ENCODE assay signal across 11 mouse cellular contexts in genomic region chr8:72137431-72137830, GRCm38 (mm10). TPM values are rescaled to one million over a fixed set of nuclear protein-coding genes. Genes with fewer than 3 reads are reported as not detected.
DNase-seq lines count a peak whose midpoint lies in the region; ATAC-seq and TF ChIP-seq lines count a peak whose summit lies in the region.
"Had no signal": no experiment of that assay in that cellular context is flagged by ENCODE, and none has a peak within 500 bp of the region (broad histone marks: within the 10 kb centered on the region; RNA-seq: fewer than 3 reads in every experiment).

No protein-coding gene starts in this region.

- ATAC-seq in kidney, postnatal 0 days (replicated peaks; ENCODE audit: low FRiP score, low read depth): no peak
- ATAC-seq in embryonic facial prominence, embryonic 12.5 days (ENCODE audit: insufficient number of reproducible peaks, insufficient read depth, low FRiP score, low TSS enrichment): no peak
- no peak for ATAC-seq in heart, embryonic 16.5 days (replicated peaks; ENCODE audit: extremely low read depth, insufficient read depth, low FRiP score)
- ATAC-seq in liver, embryonic 12.5 days: no peak
- no peak for ATAC-seq in cerebellum, adult (ENCODE audit: insufficient number of reproducible peaks, low FRiP score, low TSS enrichment)

- no peak overlapping the region for H3K27ac ChIP-seq in kidney, postnatal 0 days
- H3K27ac ChIP-seq in embryonic facial prominence, embryonic 12.5 days: no peak overlapping the region
- H3K27ac ChIP-seq in heart, embryonic 16.5 days (ENCODE audit: low read length): no peak overlapping the region; the same call in 1 of the 2 replicates
- H3K27ac ChIP-seq in liver, embryonic 12.5 days: no peak overlapping the region
- no peak overlapping the region for H3K27ac ChIP-seq in layer of hippocampus, adult 2 months

- H3K4me3 ChIP-seq in kidney, postnatal 0 days (replicated peaks; ENCODE audit: low read depth, low read length): 0 out of 2 replicates have a peak overlapping the region, but pooled peaks have one; percentile 93
- H3K4me3 ChIP-seq in embryonic facial prominence, embryonic 12.5 days: no peak overlapping the region
- peak overlapping the region; percentile 87; the same call in 1 of the 2 replicates for H3K4me3 ChIP-seq in heart, embryonic 16.5 days (ENCODE audit: low read length)
- H3K4me3 ChIP-seq in liver, embryonic 12.5 days: no peak overlapping the region
- no peak overlapping the region for H3K4me3 ChIP-seq in layer of hippocampus, adult 2 months

- H3K27me3 ChIP-seq in kidney, postnatal 0 days (ENCODE audit: insufficient read depth, low read length): no peaks in the 10 kb centered on the region
- H3K27me3 ChIP-seq in embryonic facial prominence, embryonic 12.5 days: no peaks in the 10 kb centered on the region
- H3K27me3 ChIP-seq in heart, embryonic 16.5 days (ENCODE audit: control insufficient read depth, insufficient read depth, low read length): no peaks in the 10 kb centered on the region
- H3K27me3 ChIP-seq in liver, embryonic 12.5 days (replicated peaks): peaks cover 42% of the 10 kb centered on the region
- H3K27me3 ChIP-seq: Patski had no signal

- H3K36me3 ChIP-seq in kidney, postnatal 0 days (ENCODE audit: insufficient read depth, low read length): peaks cover 39% of the 10 kb centered on the region; the same call in 1 of the 2 replicates
- H3K36me3 ChIP-seq in embryonic facial prominence, embryonic 12.5 days: peaks cover 45% of the 10 kb centered on the region
- peaks cover 36% of the 10 kb centered on the region for H3K36me3 ChIP-seq in heart, embryonic 16.5 days (ENCODE audit: control insufficient read depth, insufficient read depth)
- peaks cover 45% of the 10 kb centered on the region for H3K36me3 ChIP-seq in liver, embryonic 12.5 days

- no peak for TF ChIP-seq CTCF in kidney, postnatal 0 days (IDR thresholded peaks at IDR 0.05; ENCODE audit: low read depth)
- TF ChIP-seq CTCF in layer of hippocampus, adult 2 months (conservative IDR thresholded peaks at IDR 0.05): no peak

- peak overlapping the region; percentile 79 for H3K4me2 ChIP-seq in kidney, postnatal 0 days (ENCODE audit: low read length)
- peak overlapping the region; percentile 77 for H3K4me2 ChIP-seq in embryonic facial prominence, embryonic 12.5 days (replicated peaks)
- H3K4me2 ChIP-seq in heart, embryonic 16.5 days (ENCODE audit: low read depth, low read length): peak overlapping the region; percentile 79
- H3K4me2 ChIP-seq in liver, embryonic 12.5 days: peak overlapping the region; percentile 89

- no peak for DNase-seq in kidney, postnatal 0 days (ENCODE audit: low spot score)
- no peak for DNase-seq in kidney, adult 18-20 months
- DNase-seq in layer of hippocampus, adult 2 months (ENCODE audit: low spot score in 2 of 2): no peak
- no peak for DNase-seq in cerebellum, adult 9-11 months
- DNase-seq: kidney, adult 8-10 months; lung, adult 2 months had no signal

- H3K9me3 ChIP-seq in kidney, postnatal 0 days (replicated peaks; ENCODE audit: low read length): no peaks in the 10 kb centered on the region
- H3K9me3 ChIP-seq in embryonic facial prominence, embryonic 12.5 days: no peaks in the 10 kb centered on the region
- H3K9me3 ChIP-seq in heart, embryonic 16.5 days (replicated peaks; ENCODE audit: control insufficient read depth, low read length): no peaks in the 10 kb centered on the region
- H3K9me3 ChIP-seq in liver, embryonic 12.5 days (replicated peaks): no peaks in the 10 kb centered on the region

- H3K4me1 ChIP-seq in kidney, postnatal 0 days (replicated peaks; ENCODE audit: insufficient read depth, low read length): peaks cover 12% of the 10 kb centered on the region
- H3K4me1 ChIP-seq in embryonic facial prominence, embryonic 12.5 days: peaks cover 8% of the 10 kb centered on the region; the same call in 1 of the 2 replicates
- H3K4me1 ChIP-seq in heart, embryonic 16.5 days (ENCODE audit: control insufficient read depth, insufficient read depth, low read length): peaks cover 37% of the 10 kb centered on the region
- peaks cover 40% of the 10 kb centered on the region for H3K4me1 ChIP-seq in liver, embryonic 12.5 days

- 63% methylated on average over 2 of the region's 2 CpGs for WGBS in kidney, postnatal 0 days
- WGBS in embryonic facial prominence, embryonic 12.5 days: 85% methylated on average over 2 of the region's 2 CpGs
- WGBS in heart, embryonic 16.5 days: 74% methylated on average over 2 of the region's 2 CpGs
- 68% methylated on average over 2 of the region's 2 CpGs for WGBS in liver, embryonic 12.5 days (ENCODE audit: insufficient replicate concordance)

- no peak overlapping the region for H3K9ac ChIP-seq in kidney, postnatal 0 days (ENCODE audit: low read depth, low read length)
- no peak overlapping the region for H3K9ac ChIP-seq in embryonic facial prominence, embryonic 12.5 days
- peak overlapping the region; percentile 98 for H3K9ac ChIP-seq in heart, embryonic 16.5 days (ENCODE audit: low read length)
- no peak overlapping the region for H3K9ac ChIP-seq in liver, embryonic 12.5 days

RNA-seq across cellular contexts. Expression of gene Tpm4, which starts 2.7 kb away (rescaled TPM):
- 604 and 692 TPM in 2 replicates for polyA plus RNA-seq in kidney, postnatal 0 days (2015; fragmentation: Nextera tagmentation; extraction: Ambion mirVana)
- polyA plus RNA-seq in embryonic facial prominence, embryonic 12.5 days (2016; fragmentation: Nextera tagmentation; extraction: Ambion mirVana): 627 and 659 TPM in 2 replicates
- 351 and 381 TPM in 2 replicates for polyA plus RNA-seq in heart, embryonic 16.5 days (2015; fragmentation: Nextera tagmentation; extraction: Ambion mirVana)
- 160 and 165 TPM in 2 replicates for polyA plus RNA-seq in liver, embryonic 12.5 days (2016; fragmentation: Nextera tagmentation; extraction: Ambion mirVana)
- total RNA-seq in layer of hippocampus, adult 2 months (2021): 10 to 100 TPM; 25.2 to 25.4 TPM

RNA-seq across cellular contexts. Expression of gene Rab8a, which starts 23.6 kb away (rescaled TPM):
- 100 and 108 TPM in 2 replicates for polyA plus RNA-seq in kidney, postnatal 0 days (2015; fragmentation: Nextera tagmentation; extraction: Ambion mirVana)
- 120 and 123 TPM in 2 replicates for polyA plus RNA-seq in embryonic facial prominence, embryonic 12.5 days (2016; fragmentation: Nextera tagmentation; extraction: Ambion mirVana)
- 77.4 and 101 TPM in 2 replicates for polyA plus RNA-seq in heart, embryonic 16.5 days (2015; fragmentation: Nextera tagmentation; extraction: Ambion mirVana)
- 82.3 and 86.1 TPM in 2 replicates for polyA plus RNA-seq in liver, embryonic 12.5 days (2016; fragmentation: Nextera tagmentation; extraction: Ambion mirVana)
- 10 to 100 TPM; 35.4 to 36.1 TPM for total RNA-seq in layer of hippocampus, adult 2 months (2021)

RNA-seq across cellular contexts. Expression of gene Olfr374, which starts 30.6 kb away (rescaled TPM):
- polyA plus RNA-seq in kidney, postnatal 0 days (2015; fragmentation: Nextera tagmentation; extraction: Ambion mirVana): not detected in 2 replicates
- 0.03 and 0.08 TPM in 2 replicates for polyA plus RNA-seq in embryonic facial prominence, embryonic 12.5 days (2016; fragmentation: Nextera tagmentation; extraction: Ambion mirVana)
- 0.04 TPM in 1 of 2 replicates, not detected in the other for polyA plus RNA-seq in heart, embryonic 16.5 days (2015; fragmentation: Nextera tagmentation; extraction: Ambion mirVana)
- not detected in 2 replicates for polyA plus RNA-seq in liver, embryonic 12.5 days (2016; fragmentation: Nextera tagmentation; extraction: Ambion mirVana)
- not detected for total RNA-seq in layer of hippocampus, adult 2 months (2021)
- polyA plus RNA-seq: lung, adult 2 months had no signal

RNA-seq across cellular contexts. Expression of gene Hsh2d, which starts 52.0 kb away (rescaled TPM):
- polyA plus RNA-seq in kidney, postnatal 0 days (2015; fragmentation: Nextera tagmentation; extraction: Ambion mirVana): 0.24 TPM in 1 of 2 replicates, not detected in the other
- not detected in 2 replicates for polyA plus RNA-seq in embryonic facial prominence, embryonic 12.5 days (2016; fragmentation: Nextera tagmentation; extraction: Ambion mirVana)
- 0.55 and 1.1 TPM in 2 replicates for polyA plus RNA-seq in heart, embryonic 16.5 days (2015; fragmentation: Nextera tagmentation; extraction: Ambion mirVana)
- 0.28 and 0.32 TPM in 2 replicates for polyA plus RNA-seq in liver, embryonic 12.5 days (2016; fragmentation: Nextera tagmentation; extraction: Ambion mirVana)
- under 1 TPM; 0.20 to 0.25 TPM for total RNA-seq in layer of hippocampus, adult 2 months (2021)

RNA-seq across cellular contexts. Expression of gene Olfr373, which starts 54.5 kb away (rescaled TPM):
- polyA plus RNA-seq in kidney, postnatal 0 days (2015; fragmentation: Nextera tagmentation; extraction: Ambion mirVana): 0.08 TPM in 1 of 2 replicates, not detected in the other
- polyA plus RNA-seq in embryonic facial prominence, embryonic 12.5 days (2016; fragmentation: Nextera tagmentation; extraction: Ambion mirVana): not detected in 2 replicates
- polyA plus RNA-seq in heart, embryonic 16.5 days (2015; fragmentation: Nextera tagmentation; extraction: Ambion mirVana): not detected in 2 replicates
- polyA plus RNA-seq in liver, embryonic 12.5 days (2016; fragmentation: Nextera tagmentation; extraction: Ambion mirVana): not detected in 2 replicates
- total RNA-seq in layer of hippocampus, adult 2 months (2021): not detected
- polyA plus RNA-seq: lung, adult 2 months had no signal

Comparison
In these comparisons a context has a peak if more than half of its experiments do, and no peak if none do; other contexts are left out.
1. H3K4me3 ChIP-seq: peak in kidney, postnatal 0 days (single experiment) and heart, embryonic 16.5 days (single experiment); none in embryonic facial prominence, embryonic 12.5 days (single experiment), liver, embryonic 12.5 days (single experiment) and layer of hippocampus, adult 2 months (single experiment).
2. Peak in every context shown above with its lines, with median percentiles within 50 percentile points of each other: H3K4me2 ChIP-seq.